Mouse (Mus musculus) spleen, postnatal 4 days (tissue): ENCODE data around the gene Atxn2.
"Not testable (repeated sequence)": the region's sequence is repeated elsewhere in the genome, so short reads cannot be mapped to it uniquely, and the experiment has no call there.

Source experiments
- DNase-seq, 2 experiments: peaks; one replicate each; pipeline ENCODE4 v3.0.0; 2022; ENCODE audit warnings: low spot score in 2 of 2

Atxn2 gene

DNA sequence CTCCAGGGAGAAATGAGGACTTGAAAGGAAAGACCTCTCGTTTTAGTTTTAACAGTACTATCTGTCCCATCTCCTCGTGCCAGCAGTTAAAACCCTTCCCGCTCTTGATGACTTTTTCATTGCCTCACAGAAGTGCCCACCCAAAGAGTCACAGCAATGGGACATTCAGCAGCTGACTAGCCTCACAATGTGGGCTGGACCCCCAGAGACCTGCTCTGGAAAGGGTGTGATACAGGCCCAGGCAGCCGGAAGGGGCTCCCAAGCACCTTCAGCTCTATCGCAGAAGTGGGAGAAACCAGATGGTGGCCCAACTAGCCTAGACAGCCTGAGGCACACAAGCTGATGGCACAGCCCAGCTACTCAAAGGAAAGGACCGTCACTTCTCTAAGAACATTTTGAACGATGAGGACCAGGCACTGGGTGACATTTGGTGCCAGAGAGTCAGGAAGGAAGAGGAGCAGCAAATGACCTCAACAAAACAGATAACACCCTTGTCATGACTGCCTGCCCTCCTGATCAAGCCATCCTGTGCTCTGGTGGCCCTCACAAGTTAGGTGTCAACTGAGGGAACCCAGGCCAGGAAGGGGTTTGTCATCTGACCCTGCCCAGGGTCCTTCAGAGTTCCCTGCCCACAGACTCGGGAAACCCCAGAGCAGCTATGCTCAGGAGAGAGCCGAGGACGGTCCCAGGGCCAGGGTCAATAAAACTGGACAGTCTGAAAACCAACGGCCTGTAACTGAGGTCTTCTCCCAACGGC lies 124.0 kb downstream of the Atxn2 start:
- no peak for DNase-seq

- DNase-seq = peak; percentile 83 to 91
These were observed 125.0 kb downstream of the Atxn2 start for GRCm38 (mm10) chr5:121835949-121836691.

- peak; percentile 95 to 97 for DNase-seq
These were observed 125.7 kb downstream of the Atxn2 start for GRCm38 (mm10) chr5:121836692-121837415.

DNA sequence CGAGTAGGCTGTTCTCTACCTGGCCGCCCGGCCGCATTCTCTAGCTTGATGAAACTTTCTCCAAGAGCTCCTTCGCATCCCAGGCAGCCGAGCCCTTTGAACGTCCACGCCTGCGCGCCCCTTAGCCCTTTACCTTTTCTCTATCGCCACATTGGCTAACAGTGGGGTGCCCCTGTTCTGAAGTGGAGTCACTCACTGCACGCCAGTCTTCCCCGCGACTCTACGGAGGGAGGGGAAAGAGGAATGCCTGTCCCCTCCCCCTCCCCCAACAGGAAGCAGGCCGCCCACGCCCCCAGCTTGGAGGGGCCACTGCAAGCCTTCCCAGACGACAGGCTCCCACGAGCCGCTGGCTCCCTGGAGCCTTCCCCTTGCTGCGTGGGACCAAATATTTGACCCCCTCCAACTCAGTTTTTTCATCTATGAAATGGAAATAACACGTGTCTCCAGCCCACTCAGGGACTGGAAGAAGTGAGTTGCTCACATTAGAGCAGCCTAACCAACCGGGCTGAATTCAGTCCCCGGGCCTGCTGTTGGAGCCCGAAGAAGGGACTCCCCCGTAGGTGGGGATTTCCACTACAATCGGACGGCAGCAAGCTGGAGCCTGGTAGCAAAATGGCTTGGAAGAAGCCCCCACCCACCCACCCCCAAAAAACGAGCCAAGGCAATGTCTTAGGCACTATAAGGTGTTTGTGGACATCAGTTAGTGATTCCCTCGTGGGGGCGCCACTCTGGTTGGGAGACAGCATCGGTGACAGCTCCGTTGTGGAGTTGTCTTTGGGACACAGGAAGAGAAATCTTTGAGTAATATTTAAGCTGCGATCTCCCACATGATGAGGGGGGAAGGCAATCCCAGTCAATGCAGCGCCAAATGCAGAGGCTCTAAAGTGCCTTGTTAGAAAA lies 126.6 kb downstream of the Atxn2 start, which contains the start of gene Sh2b3:
Gene Sh2b3 (minus strand): TSS at position 206 of the 900 bp plus-strand sequence.
- no peak for DNase-seq

- peak; percentile 74 to 85 for DNase-seq
These were observed 127.4 kb downstream of the Atxn2 start for GRCm38 (mm10) chr5:121838341-121839127.

GRCm38 (mm10) chr5:121839128-121839473 lies 128.0 kb downstream of the Atxn2 start:
- no peak for DNase-seq

DNA sequence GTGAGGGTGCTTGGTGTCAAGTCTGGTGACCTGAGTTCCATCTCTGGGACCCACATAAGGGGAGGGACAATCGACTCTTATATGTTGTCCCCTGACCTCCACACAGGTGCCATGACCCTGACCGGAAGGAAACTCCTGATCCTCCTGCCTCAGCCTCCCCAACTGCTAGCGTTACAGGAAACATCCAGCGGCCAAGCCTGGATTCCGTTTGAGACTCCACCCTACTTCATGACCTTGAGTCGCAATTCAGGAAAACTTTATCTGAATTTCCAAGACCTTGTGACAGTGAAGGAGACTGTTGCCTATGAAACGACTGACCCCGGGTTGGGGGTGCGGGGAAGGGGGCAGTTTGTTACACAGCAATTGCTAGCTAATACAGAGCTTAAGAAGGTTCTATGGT lies 130.4 kb downstream of the Atxn2 start:
- no peak for DNase-seq

GRCm38 (mm10) chr5:121841973-121842372 lies 130.8 kb downstream of the Atxn2 start:
- DNase-seq = no peak

DNA sequence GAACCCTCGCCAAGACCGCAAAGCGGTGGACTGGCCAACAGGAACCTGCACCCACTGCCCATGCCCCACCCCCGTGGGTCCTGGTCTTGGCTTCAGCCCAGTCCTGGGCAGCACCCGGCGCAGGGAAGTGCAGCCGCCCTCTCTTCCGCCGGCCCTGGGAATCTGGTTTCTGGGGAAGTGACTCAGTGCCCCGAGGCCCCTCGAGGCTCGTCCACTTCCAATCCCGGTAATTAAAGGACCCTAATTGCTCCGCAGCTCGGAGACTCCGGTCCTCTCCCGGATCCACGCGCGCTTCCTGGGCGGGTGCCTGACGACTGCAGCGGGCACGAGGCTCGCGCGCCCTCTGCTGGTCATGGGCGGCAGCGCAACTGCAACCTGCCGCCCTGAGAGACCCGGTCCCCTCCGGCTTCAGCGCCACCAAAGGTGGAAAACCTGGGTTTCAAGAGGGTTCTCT lies 131.6 kb downstream of the Atxn2 start:
- peak; percentile 81 to 96 for DNase-seq

DNA sequence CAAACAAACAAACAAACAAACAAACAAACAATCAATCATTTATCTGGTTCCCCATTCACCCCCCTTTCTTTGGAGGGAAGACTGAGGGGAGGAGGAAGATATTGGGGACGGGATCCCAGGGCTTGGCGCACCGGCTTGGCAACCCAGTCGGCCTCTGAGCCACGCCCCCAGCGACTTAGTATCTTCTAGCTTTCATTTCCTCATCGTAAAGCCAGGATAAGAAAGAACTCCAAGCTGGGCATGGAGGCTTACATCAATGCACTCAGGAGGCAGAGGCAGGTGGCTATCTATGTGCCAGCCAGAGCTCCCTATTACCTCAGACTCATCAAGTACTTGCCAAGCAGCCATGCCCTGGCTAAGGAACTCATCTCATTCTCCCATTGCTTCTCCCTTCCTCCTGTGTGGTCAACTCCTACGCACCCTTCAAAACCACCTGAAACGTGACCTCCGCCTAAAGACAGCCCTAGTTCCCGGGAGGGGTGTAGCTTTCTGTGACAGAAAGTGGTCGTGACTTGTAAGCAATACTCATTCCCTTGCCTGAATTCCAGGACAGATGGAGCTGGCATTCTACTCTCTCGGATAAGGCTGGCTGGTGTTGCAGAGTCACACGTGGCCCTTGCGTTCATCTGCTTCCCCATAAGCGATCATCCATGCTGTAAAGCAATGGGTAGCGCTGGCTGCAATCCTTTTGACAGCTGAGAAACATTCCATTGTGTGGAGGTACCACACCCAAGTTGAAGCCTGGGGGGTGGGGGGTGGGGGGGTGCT lies 132.2 kb downstream of the Atxn2 start:
- DNase-seq = peak; percentile 42 to 75

GRCm38 (mm10) chr5:121845361-121845760 lies 134.2 kb downstream of the Atxn2 start:
- no peak for DNase-seq

GRCm38 (mm10) chr5:121846322-121846721 lies 135.2 kb downstream of the Atxn2 start:
- no peak for DNase-seq

GRCm38 (mm10) chr5:121847269-121847668 lies 136.1 kb downstream of the Atxn2 start:
- not testable (repeated sequence) for DNase-seq

- no peak for DNase-seq
These were observed 136.9 kb downstream of the Atxn2 start for GRCm38 (mm10) chr5:121848035-121848519.

DNA sequence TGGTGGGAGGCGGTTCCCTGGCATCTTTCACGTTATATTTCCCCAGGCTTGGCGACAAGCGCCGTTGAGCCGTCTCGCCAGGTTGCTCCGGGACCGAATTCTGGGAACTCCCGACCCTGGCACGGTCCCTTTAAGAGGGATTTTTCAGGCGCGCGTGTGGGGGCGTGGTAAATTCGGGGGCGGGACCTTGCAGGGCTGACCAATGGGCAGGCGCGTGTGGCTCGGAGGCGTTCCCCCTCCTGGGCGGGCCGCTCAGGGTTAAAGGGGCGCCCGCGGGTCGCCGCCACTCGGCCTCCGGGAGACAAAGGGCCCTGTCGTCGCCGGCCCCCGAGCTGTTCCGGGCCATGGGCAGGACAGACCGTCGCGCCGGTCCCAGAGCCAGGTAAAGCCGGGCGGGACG lies 137.6 kb downstream of the Atxn2 start, which contains the start of gene Pheta1:
Gene Pheta1 (plus strand): TSS at position 242 of the 400 bp plus-strand sequence.
- DNase-seq = peak; percentile 90 to 97

DNA sequence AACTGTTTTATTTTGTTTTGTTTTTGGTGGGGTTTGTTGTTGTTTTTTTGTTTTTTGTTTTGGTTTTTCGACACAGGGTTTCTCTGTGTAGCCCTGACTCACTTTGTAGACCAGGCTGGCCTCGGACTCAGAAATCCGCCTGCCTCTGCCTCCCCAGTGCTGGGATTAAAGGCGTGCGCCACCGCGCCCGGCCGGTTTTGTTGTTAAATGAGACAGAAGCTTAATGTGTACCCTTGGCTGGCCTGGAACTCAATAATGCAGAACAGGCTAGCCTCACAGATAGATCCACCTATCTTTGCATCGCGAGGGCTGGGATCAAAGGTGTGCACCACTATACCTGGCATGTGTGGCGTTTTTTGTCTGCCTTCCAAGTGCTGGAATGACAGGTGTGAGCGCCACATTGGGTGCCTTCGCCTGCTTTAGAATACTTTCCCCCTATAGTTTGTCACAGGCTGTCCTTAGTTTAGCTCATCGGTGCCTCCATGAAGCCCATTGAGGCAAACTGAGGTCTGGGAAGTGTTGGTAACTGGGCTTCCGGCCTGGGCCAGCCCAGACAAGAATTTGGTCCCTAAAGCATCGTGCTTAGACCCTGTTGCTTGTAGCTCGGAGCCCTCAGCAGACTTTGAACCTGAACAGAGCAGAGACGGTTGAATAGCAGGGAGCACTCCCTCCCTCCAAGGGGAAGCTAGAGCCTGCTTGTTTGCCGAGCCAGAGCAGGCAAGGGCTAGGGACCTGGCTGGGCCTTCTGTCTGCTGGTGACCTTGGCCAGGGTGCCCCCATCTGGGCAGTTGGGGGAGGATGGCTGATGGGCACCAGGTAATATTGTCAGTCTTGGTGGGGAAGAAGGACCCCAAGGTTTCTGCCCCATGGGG lies 138.6 kb downstream of the Atxn2 start:
- no peak for DNase-seq

DNA sequence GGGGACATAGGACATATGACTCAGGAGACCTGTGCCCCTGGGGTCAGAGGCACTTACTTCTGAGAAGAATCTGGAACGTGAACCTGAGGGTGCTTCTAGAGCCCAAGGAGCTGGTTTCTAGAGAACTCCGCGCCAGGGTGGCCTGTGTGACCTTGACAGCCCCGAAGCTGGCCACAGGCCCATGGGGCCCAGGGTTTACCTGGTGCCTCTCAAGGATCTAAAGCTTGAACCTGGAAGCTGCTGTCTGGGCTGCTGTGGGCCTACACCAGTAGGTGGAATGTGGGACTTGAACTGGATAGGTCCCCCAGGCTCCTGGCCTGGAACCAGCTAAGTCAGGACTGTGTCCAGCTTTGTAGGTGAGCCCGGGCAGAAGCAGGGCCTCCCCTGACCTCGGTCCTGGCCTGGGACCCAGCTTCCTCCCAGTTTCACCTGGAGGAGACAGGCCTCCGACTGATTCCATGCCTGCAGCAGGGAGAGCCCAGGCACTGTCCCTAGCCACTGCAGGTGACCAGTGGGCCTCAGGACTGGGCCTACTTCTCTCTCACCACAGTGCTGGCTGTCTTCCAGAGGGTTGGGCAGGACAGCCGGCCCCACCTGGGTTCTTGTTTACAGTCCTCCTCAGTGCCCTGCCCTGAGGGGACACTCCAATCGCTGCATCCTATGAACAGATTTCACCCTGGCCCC lies 142.4 kb downstream of the Atxn2 start:
- no peak for DNase-seq

DNA sequence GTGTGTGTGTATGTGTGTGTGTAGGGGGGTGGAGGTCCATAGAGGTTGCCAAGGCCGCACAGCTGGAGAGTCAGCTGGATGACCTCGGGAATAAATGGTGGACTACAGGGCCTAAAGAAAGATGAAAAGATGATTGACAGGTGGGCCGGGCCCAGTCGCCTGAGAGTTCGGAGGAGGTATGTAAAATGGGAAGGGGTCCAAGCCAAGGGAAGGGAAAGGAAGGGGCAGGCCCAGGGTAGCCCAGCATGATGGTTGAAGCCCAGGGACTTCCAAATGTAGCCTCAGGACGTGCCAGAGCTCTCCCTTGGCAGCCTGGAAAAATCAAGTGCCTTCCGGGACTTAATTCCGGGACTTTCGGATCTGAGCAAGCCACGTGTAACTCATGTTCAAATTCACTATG lies 143.6 kb downstream of the Atxn2 start:
- no peak for DNase-seq
